Mouse (Mus musculus) thymus, adult 2 months (tissue): ENCODE data around the gene Fam126a.

Source experiments
- CTCF ChIP-seq: fragments of 200-500 bp; IDR thresholded peaks from 2 replicates; pipeline ENCODE4 v1.5.1; 2012; ENCODE audit warnings: mild to moderate bottlenecking, control low read depth, low read length, moderate library complexity, borderline replicate concordance; ENCODE audit not compliant: control insufficient read depth, poor library complexity, insufficient read depth; ENCODE audit errors: extremely low read depth
- POLR2A ChIP-seq: fragments of 200-500 bp; IDR thresholded peaks from 2 replicates; pipeline ENCODE4 v1.6.1; 2012; ENCODE audit warnings: mild to moderate bottlenecking, low read length, control low read depth, moderate library complexity; ENCODE audit not compliant: control insufficient read depth, poor library complexity, insufficient read depth; ENCODE audit errors: extremely low read depth

DNA sequence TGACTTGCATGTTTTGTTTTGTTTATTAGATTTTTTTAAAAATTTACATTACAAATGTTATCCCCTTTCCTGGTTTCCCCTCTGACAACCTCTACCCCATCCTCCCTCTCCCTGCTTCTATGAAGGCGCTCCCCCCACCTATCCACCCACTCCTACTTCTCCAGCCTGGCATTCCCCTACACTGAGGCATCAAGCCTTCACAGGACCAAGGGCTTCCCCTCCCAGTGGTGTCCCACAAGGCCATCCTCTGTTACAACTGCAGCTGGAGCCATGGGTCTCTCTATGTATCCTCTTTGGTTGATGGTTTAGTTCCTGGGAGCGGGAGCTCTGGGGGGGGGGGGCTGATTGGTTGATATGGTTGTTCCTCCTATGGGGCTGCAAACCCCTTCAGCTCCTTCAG, 7.3 kb downstream of the Fam126a start:
- no peak for TF ChIP-seq CTCF
- TF ChIP-seq POLR2A = no peak
